Mouse (Mus musculus) bone marrow, adult 2 months (tissue): ENCODE measurements around the gene Angptl4.

Experiments used
- CTCF ChIP-seq: fragments of 200-500 bp; IDR thresholded peaks from 2 replicates; pipeline ENCODE4 v1.5.1; 2011; ENCODE audit warnings: low read length, control low read depth; ENCODE audit not compliant: control insufficient read depth, insufficient read depth
- POLR2A ChIP-seq: fragments of 200-500 bp; IDR thresholded peaks from 2 replicates; pipeline ENCODE4 v1.6.1; 2011; ENCODE audit warnings: low read depth, mild to moderate bottlenecking, control low read depth, low read length, borderline replicate concordance; ENCODE audit not compliant: control insufficient read depth

DNA sequence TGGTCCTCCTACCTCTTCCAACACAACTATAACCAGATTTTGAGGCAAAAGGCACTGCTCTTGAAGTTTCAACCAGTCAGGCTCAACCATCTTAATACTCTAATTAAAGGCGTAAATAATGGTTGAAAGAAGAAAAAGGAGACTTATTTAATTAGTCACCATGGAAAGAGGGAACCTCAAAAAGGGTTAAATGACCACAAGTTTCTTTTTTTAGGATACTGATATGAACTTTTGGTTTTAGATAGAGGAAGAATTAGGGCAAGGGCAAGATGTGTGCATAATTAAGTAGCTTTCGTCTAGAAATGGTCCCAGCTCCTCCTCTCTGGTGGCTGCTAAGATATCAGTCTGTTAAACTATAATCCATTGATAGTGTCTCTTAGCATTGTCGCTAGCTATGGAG lies 15.2 kb downstream of the Angptl4 start:
- TF ChIP-seq CTCF (no peak), POLR2A (no peak)
